Mouse (Mus musculus) liver, adult (tissue): ENCODE measurements around the gene Nrn1l.

ENCODE experiments used
- GATA4 ChIP-seq: IDR thresholded peaks from 2 replicates; pipeline ENCODE4 v1.6.1; 2014; ENCODE audit warnings: mild to moderate bottlenecking, low read length; ENCODE audit not compliant: insufficient replicate concordance

The Nrn1l gene

GRCm38 (mm10) chr8:105861951-105862350 is 31.4 kb upstream of the Nrn1l start:
- TF ChIP-seq GATA4, result no peak

DNA sequence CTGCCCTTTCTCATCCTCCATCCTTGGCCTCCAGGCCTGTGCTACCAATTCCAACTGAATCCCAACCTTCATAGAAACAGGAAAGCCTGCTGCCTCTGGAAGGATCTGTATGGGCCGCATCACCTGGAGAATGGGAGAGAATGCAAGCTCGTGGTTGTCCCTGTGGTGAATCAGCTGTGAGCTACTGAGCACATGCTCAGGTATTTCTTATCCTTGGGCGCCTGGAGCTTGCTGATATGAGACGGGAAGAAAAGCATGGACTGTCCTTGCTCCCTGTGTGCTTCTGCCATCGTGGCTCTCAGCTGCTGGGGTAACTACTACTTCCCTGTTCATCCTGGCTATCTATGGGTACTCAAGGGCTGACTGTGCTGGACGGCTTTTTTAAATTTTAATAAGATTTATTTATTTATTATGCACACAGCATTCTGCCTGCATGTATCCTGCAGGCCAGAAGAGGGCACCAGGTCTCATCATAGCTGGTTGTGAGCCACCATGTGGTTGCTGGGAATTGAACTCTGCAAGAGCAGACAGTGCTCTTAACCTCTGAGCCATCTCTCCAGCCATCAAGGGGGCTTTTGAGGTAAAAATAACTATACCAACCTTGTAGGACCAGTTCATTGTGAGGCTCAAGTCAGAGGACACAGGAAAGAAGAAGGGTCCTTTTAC is 26.9 kb upstream of the Nrn1l start:
- TF ChIP-seq GATA4, result no peak

GRCm38 (mm10) chr8:105874301-105874700 is 19.1 kb upstream of the Nrn1l start:
- no peak for TF ChIP-seq GATA4

- TF ChIP-seq GATA4, result peak; percentile 12; the same call in 1 of the 2 replicates
Measured at GRCm38 (mm10) chr8:105880754-105881520, 12.4 kb upstream of the Nrn1l start, which contains the start of gene Edc4. Edc4 (plus strand) TSS chr8:105880881.

GRCm38 (mm10) chr8:105889756-105890465 is 3.5 kb upstream of the Nrn1l start:
- no peak for TF ChIP-seq GATA4

DNA sequence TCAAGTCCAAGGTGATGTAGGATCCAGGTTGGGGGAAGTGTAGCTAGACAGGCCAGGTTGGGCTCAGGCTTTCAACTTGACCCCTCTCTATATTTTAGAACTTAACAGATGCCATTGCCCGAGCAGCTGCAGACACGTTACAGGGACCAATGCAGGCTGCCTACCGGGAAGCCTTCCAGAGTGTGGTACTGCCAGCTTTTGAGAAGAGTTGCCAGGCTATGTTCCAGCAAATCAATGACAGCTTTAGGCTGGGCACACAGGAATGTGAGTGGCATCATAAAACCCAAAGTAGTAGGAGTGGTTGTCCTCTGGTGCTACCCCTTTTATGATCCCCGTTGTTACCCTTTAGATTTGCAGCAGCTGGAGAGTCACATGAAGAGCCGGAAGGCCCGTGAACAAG is 2.5 kb upstream of the Nrn1l start:
- no peak for TF ChIP-seq GATA4

- no peak for TF ChIP-seq GATA4
Measured at GRCm38 (mm10) chr8:105892432-105892831, 935 bp upstream of the Nrn1l start.

DNA sequence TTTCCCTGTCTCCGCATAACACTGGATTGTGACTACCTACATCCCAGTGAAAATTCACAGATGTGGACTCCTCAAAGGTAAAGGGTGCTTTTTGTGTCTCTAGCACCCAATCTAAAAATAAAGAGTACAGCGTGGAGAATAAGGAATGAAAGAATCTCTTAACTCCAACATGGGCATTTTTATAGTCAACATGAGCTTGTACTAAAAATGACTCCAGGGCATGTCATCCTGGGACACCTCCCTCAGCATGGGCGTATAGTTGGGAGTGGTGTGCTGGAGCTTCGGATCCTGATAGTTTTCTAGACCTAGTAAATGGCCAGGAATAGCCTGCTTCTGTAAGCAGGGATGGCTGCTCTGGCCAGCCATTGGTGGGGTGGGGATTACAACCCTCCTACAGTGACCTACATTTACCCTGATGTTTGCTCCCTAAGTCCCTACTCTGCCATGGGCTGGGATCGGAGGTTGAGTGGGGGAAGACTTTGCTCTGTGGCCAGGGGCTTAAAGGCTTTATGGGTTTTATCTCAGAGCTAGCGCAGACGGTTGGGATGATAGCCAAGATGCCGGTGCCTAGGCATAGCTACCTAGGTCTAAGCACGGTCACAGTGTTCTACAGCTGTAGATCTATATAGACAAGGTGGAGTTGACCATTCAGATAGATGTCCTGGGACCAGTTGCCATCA is 4.6 kb downstream of the Nrn1l start:
- TF ChIP-seq GATA4, result no peak

- TF ChIP-seq GATA4, result no peak
Measured at GRCm38 (mm10) chr8:105900180-105900940, 7.0 kb downstream of the Nrn1l start, which contains the start of gene Pskh1. Pskh1 (plus strand) TSS chr8:105900441.

GRCm38 (mm10) chr8:105900941-105901616 is 7.7 kb downstream of the Nrn1l start:
- no peak for TF ChIP-seq GATA4

GRCm38 (mm10) chr8:105919390-105919789 is 26.0 kb downstream of the Nrn1l start:
- no peak for TF ChIP-seq GATA4

DNA sequence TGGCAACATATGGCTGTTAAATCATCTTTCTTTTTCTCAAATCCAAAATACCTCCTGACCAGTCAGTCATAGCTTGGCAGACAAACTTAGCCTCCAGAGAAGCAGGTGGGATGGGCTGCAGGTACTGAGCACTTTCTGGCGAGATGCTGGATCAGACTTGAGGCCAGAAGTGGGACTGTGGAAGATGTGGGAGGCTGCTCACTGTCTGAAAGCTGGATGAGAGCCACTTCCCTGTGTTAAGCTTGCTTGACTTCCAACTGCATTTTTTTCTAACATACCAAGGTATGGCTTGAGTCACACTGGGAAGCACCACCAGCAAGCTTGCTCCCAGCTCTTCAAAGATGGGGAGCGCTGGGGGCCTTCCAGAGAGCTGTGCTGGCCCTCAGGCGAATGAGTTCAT is 31.8 kb downstream of the Nrn1l start:
- no peak for TF ChIP-seq GATA4

DNA sequence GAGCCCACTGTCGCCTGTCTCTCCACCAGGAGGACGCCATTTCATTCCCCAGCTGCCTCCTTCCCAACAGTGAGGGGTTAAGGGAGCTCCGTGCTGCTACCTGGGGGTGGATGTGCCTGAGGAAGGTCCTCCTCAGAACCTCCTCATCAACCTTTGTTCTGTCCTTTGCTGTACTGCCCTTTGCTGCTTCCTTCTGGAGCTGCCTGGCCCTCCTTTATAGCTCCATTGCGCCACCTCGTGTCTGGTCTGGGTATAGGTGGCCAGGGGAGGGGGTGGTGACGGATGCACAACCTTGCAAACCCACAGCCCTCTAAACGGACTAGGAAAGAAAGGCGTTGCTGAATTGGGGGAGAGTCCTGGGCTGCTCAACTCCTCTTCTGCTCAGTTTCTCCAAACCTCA is 37.2 kb downstream of the Nrn1l start:
- no peak for TF ChIP-seq GATA4

GRCm38 (mm10) chr8:105931271-105931670 is 37.9 kb downstream of the Nrn1l start:
- TF ChIP-seq GATA4, result no peak
